Mouse (Mus musculus): ENCODE results near the gene Exoc4.

Exoc4 gene

DNA sequence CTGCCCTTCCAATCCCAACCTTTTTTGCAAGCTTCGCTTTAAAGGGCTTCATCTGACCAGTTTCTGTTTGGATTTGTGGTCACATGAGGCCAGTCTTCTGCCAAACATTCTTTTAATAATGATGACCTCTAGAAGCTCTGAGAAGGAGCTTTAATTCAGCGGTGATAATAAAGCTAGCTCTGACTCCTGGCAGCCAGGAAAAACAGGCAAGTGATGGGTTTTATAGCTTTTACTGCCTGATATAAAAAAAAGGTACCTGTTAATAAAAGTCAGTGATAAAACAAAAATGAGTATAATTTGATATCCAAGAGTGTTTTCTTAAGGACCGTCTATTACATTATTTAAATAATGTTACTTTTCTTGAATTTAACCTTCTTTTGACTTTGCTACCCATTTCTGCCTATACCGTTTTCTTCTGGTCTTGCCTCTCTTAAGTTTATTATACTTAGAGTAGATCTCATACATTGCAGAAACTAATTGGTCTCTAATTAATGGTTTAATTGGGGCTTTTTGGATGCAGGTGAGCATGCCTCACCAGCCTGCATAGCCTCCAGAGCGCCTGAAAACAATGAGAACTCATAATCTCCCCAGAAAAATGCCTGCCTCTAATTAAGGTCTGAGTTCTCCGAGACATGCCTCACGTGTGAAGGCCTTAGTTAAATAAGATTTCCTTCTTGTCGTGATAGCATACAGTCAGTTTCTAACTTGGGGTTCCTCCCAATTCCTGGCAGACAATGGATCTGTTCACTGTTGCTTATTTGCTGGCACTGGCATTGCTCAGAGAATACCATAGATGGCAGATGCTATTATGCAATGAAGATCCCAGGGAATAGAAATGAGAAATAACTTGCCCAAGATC is 681.4 kb downstream of the Exoc4 start:
- no peak for DNase-seq (ENCODE audit: low read depth, low spot score)

DNA sequence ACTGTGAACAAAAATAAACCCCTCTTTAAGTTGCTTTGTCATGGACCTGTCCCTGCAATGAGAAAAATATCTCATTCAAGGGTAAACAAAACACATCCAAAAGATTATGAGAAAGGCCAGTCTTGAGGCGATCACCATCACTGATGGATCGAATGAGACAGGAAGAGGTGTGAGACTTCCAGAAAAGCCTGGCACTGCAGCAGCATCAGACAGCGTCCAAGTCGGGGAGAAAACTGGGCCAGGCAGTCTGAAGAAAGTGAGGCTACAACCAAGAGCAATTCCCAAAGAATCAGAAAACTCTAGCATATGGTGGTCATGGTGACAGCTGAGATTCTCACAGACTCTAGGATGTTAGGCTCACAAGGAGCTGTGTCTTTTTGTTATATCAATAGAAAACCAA is 689.0 kb downstream of the Exoc4 start:
- DNase-seq (ENCODE audit: low read depth, low spot score) = no peak

DNA sequence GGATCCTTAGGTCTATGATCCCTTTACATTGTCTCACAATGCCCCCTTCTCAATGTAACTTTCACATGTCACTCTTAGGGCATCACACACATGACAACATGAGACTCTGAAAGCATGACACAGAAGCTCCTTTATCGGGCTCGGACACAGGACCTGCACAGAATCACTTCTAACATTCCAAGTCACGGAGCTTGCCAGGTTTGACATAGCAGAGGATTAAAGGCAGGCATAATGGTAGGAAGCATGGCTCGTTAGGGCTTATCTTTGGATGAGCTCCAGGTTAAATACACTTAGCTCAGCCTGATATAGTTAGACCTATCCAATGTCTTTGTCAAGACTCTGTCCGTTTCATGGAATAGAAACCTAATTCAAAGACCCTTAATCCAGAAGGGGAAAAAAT is 690.3 kb downstream of the Exoc4 start:
- no peak for DNase-seq (ENCODE audit: low read depth, low spot score)

DNA sequence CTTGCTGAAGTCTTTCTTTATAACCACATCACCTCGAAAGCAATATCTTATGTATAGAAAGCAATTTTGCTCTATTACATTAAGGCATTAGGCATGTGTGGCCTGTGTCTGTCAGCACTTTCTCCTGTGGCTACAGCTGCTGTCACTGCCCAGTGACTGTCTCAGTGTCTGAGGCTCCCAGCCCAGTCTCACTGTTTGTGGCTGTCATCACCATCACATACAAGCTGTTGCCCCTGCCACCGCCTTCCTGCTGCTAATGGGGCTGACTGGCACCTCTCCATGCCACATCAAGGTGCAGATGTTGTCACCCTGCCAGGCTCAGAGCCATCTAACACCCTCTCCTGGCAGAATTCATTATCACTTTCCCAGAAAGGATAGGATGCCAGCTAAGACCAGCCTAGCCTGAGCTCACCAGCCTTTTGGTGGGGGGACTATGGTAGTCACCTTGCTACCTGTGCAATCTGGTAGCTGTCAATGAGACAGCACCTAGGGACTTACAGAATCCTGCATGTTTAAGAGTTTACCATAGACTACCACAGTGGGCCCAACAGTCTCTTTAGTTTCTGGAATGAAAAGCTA is 698.1 kb downstream of the Exoc4 start:
- no peak for DNase-seq (ENCODE audit: low read depth, low spot score)

DNA sequence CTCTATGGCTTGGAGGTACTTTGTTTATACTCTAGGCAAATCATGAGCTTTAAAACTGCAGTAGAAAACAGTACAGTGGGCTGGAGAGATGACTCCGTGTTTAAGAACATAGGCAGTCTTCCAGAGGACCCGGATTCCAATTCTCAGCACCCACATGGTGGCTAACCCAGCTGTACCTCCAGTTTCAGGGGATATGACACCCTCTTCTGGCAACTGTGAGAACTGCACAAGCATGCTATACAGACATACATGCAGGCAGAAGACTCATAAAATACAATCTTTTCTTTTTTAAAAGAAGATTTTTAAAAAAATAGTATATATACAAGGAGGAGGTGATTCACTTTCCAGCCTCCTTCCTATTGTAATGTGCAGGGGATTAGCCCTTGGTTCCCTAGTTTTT is 701.2 kb downstream of the Exoc4 start:
- DNase-seq (ENCODE audit: low read depth, low spot score) = no peak

DNA sequence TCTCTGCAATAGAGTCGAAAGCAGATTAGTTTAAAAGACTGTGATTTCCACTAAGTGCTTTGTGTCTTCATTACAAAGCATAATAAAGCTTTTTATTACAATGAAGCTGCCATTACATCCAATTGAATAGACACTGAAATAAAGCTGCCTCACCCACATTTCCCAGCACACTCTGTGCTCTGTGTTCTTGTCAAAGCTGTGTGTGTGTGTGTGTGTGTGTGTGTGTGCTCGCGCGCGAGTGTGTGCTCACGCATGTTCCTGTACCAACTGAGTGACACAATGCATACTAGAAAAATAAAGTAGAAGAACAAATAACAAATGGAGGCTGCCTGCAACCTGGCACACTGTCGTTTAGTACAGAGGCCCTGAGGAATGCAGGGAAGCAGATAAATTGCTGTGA is 706.6 kb downstream of the Exoc4 start:
- no peak for DNase-seq (ENCODE audit: low read depth, low spot score)

DNA sequence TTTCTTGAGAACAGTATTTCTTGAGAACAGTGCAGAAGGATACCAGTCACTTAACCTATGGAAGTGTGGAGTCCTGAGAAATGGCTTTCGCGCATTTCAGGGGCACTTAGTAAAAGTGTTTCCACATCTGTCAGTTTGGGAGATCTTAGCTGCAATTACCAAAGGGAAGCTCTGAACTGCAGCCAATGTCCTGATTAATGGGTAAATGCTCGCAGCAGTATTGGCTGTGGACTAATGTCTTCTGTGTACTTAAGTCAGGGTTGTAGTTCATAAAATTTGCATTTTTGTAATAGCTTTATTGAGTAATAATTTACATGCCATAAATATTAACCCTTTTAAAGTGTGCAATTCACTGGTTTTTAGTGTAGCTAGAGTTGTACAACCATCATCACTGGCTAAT is 709.4 kb downstream of the Exoc4 start:
- DNase-seq (ENCODE audit: low read depth, low spot score) = no peak

- no peak for DNase-seq (ENCODE audit: low read depth, low spot score)
These were observed 711.9 kb downstream of the Exoc4 start for GRCm38 (mm10) chr6:33960766-33961165.

GRCm38 (mm10) chr6:33963092-33963491 is 714.2 kb downstream of the Exoc4 start:
- DNase-seq (ENCODE audit: low read depth, low spot score) = no peak

DNA sequence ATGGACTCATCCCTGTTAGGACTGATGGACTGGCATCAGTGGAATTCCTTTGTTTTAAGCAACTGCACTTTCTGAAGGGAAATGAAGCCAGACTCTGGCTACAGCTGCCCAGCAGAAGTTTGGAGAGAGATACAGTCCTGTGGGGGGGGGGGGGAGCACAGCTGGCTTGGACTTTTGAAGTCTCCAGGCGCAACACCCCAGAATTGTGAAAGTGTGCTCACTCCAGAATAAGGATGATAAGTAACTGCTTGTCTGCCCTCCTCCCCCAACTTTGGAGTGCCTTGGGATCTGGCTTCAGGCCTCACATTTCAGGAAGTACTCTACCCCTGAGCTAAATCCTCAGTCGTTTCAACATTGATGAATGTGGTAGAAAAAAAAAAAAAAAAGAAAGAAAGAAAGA is 716.7 kb downstream of the Exoc4 start:
- no peak for DNase-seq (ENCODE audit: low read depth, low spot score)

- DNase-seq (ENCODE audit: low read depth, low spot score) = no peak
These were observed 719.9 kb downstream of the Exoc4 start for GRCm38 (mm10) chr6:33968746-33969145.

DNA sequence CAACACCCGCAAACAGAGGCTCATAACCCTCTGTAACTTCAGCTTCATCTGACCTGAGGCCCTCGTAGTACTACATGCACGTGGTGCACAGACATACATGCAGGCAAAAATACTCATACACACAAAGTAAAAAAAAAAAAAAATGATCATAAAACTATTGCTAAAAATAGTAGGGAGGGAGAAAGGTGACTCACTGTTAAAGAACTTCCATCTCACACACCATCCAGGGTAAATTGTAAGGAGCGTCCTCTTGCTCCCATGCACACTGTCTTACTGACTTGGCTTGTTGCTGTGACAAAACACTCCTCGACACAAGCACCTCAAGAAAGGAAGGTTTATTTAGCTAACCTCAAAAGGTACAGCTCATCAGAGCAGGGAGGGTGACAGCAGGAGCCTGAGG is 723.9 kb downstream of the Exoc4 start:
- no peak for DNase-seq (ENCODE audit: low read depth, low spot score)

GRCm38 (mm10) chr6:33976576-33976975 is 727.7 kb downstream of the Exoc4 start:
- DNase-seq (ENCODE audit: low read depth, low spot score) = no peak

GRCm38 (mm10) chr6:33977448-33977847 is 728.6 kb downstream of the Exoc4 start:
- no peak for DNase-seq (ENCODE audit: low read depth, low spot score)

GRCm38 (mm10) chr6:33977880-33978279 is 729.0 kb downstream of the Exoc4 start:
- no peak for DNase-seq (ENCODE audit: low read depth, low spot score)

DNA sequence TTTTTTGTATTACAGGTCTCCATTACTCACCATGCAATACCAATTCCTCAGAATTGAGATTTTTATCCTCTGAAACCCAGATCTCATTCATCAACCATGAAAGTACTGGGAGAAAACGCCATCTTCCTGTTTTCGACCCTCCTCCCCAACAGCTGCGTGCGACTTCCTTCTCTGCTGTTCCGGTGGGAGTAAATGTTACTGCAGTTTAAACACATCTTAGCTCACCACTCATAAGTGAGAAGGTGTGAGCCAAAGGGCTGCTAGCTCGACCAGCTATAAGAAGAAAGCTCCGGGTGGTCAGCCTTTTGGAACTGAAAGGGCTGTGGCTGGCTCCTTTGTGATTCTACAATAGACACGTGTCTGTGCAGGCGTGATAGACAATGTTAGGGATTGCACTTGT is 733.8 kb downstream of the Exoc4 start:
- DNase-seq (ENCODE audit: low read depth, low spot score) = no peak

- no peak for DNase-seq (ENCODE audit: low read depth, low spot score)
These were observed 738.2 kb downstream of the Exoc4 start for GRCm38 (mm10) chr6:33987132-33987531.

- no peak for DNase-seq (ENCODE audit: low read depth, low spot score)
These were observed 743.5 kb downstream of the Exoc4 start for GRCm38 (mm10) chr6:33992213-33993034.

- DNase-seq (ENCODE audit: low read depth, low spot score) = no peak
These were observed 745.0 kb downstream of the Exoc4 start for GRCm38 (mm10) chr6:33993842-33994241.

- DNase-seq (ENCODE audit: low read depth, low spot score) = no peak
These were observed 749.7 kb downstream of the Exoc4 start for GRCm38 (mm10) chr6:33998590-33998989.

DNA sequence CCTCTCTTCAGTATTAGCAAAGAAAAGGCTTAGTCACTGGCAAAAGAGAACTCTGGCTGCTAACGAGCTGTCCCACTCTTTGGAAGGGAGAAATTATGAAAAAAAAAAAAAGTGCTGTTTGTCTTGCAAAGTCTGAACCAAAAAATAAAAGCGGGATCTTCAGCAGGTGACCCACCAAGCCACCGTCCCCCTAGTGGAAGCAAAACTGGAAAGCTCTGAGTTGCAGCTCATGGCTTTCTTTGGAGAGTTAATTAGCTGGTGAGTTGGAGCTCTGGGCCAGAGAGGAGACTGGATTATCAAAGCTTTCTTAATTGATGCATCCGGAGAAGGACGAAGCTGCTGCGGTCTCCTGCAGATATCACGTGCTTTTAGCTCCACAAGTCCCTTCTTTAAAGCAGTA is 750.6 kb downstream of the Exoc4 start:
- no peak for DNase-seq (ENCODE audit: low read depth, low spot score)

DNA sequence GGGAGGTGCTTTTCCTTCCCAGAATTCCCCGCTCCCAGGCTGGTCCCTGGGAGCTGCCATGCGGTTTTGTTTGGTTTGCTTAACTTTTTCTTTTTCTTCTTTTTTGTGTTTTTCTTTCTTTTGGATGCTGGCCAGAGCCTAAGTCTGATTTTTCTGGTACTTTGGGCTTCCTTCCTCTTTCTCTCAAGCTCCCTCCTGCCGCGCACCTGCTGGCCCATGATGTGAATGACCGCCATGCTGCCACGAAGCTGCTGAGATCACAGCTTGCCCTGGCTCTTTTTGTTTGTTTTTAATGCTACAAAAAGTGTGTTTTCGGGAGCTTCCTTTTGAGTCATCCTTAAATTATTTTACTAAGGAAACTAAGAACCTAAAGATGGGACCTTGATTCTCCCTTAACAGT is 751.8 kb downstream of the Exoc4 start:
- DNase-seq (ENCODE audit: low read depth, low spot score) = no peak

GRCm38 (mm10) chr6:34003033-34003432 is 754.1 kb downstream of the Exoc4 start:
- no peak for DNase-seq (ENCODE audit: low read depth, low spot score)
